Mouse (Mus musculus) neural tube, embryonic 15.5 days (tissue): Measurements from ENCODE around the gene Wdr77. TPM values are rescaled to one million over a fixed set of nuclear protein-coding genes. Genes with fewer than 3 reads are reported as not detected.
"Not testable (repeated sequence)": the region's sequence is repeated elsewhere in the genome, so short reads cannot be mapped to it uniquely, and the experiment has no call there.

Source experiments
- ATAC-seq: fragments of 200-750 bp; cut with Nextera tagmentation; 2 replicates; pipeline ENCODE4 v1.8.0; 2017; ENCODE audit warnings: mild to moderate bottlenecking, moderate TSS enrichment, moderate library complexity; ENCODE audit not compliant: low FRiP score
- H3K27ac ChIP-seq: fragments of 300-500 bp; sonication (generic); replicated peaks from 2 replicates; pipeline ENCODE4 v1.5.1; 2015; ENCODE audit warnings: mild to moderate bottlenecking, inconsistent platforms
- H3K27me3 ChIP-seq: fragments of 300-500 bp; sonication (generic); replicated peaks from 2 replicates; pipeline ENCODE4 v1.6.1; 2015; ENCODE audit warnings: inconsistent platforms
- H3K36me3 ChIP-seq: fragments of 300-500 bp; sonication (generic); 2 replicates; pipeline ENCODE4 v1.6.1; 2015; ENCODE audit warnings: inconsistent platforms
- H3K4me1 ChIP-seq: fragments of 300-500 bp; sonication (generic); 2 replicates; pipeline ENCODE4 v1.6.1; 2015; ENCODE audit warnings: inconsistent platforms
- H3K4me2 ChIP-seq: fragments of 300-500 bp; sonication (generic); 2 replicates; pipeline ENCODE4 v1.6.1; 2015; ENCODE audit warnings: inconsistent platforms, mild to moderate bottlenecking, moderate library complexity
- H3K4me3 ChIP-seq: fragments of 300-500 bp; sonication (generic); replicated peaks from 2 replicates; pipeline ENCODE4 v1.5.1; 2015; ENCODE audit warnings: mild to moderate bottlenecking, inconsistent platforms
- H3K9ac ChIP-seq: fragments of 300-500 bp; sonication (generic); replicated peaks from 2 replicates; pipeline ENCODE4 v1.6.1; 2015; ENCODE audit warnings: mild to moderate bottlenecking, inconsistent platforms
- H3K9me3 ChIP-seq: fragments of 300-500 bp; sonication (generic); replicated peaks from 2 replicates; pipeline ENCODE4 v1.6.1; 2016; ENCODE audit warnings: inconsistent platforms
- WGBS: fragments of 180-500 bp; shearing (Covaris S2); methylation state at CpG from one replicate; pipeline ENCODE4 v1.1.7; 2015; ENCODE audit warnings: mixed read lengths; 5-methylcytosine and 5-hydroxymethylcytosine counted together
- polyA plus RNA-seq: library from polyadenylated mRNA; unstranded; fragments of >200 nt; fragmentation: Nextera tagmentation; extraction: Ambion mirVana; gene quantifications from 2 replicates; pipeline ENCODE4 v1.2.1, GENCODE M21; 2015

Gene Wdr77
- 86.7 and 104 TPM in 2 replicates for polyA plus RNA-seq

- H3K4me2 ChIP-seq: peak within 1 kb of the TSS; percentile 89
- WGBS: under 1% methylated on average over 52 of the region's 52 CpGs
- peak within 1 kb of the TSS; percentile 83 for H3K4me3 ChIP-seq
- H3K9me3 ChIP-seq: no peaks in the 10 kb centered on the region
- peaks cover 37% of the 10 kb centered on the region for H3K36me3 ChIP-seq
- ATAC-seq: peak; percentile 97
- H3K27ac ChIP-seq: peak within 1 kb of the TSS; percentile 88
- H3K9ac ChIP-seq: peak within 1 kb of the TSS; percentile 81
- H3K4me1 ChIP-seq: peaks cover 41% of the 10 kb centered on the region
- H3K27me3 ChIP-seq: no peaks in the 10 kb centered on the region
Observed at GRCm38 (mm10) chr3:105958974-105959580, at the start of gene Wdr77. TSS of gene Wdr77 (plus strand) at chr3:105959369.

- no peak for ATAC-seq
- WGBS: 87% methylated on average over 11 of the region's 11 CpGs
Observed at GRCm38 (mm10) chr3:105910519-105911190, 48.5 kb upstream of the Wdr77 start.

GRCm38 (mm10) chr3:105912097-105912880 lies 46.9 kb upstream of the Wdr77 start:
- H3K36me3 ChIP-seq: no peaks in the 10 kb centered on the region
- no peak overlapping the region for H3K4me2 ChIP-seq
- no peaks in the 10 kb centered on the region for H3K4me1 ChIP-seq
- WGBS: 84% methylated on average over 9 of the region's 9 CpGs
- H3K4me3 ChIP-seq: no peak overlapping the region
- no peaks in the 10 kb centered on the region for H3K9me3 ChIP-seq
- no peak overlapping the region for H3K9ac ChIP-seq
- no peaks in the 10 kb centered on the region for H3K27me3 ChIP-seq
- no peak for ATAC-seq
- H3K27ac ChIP-seq: no peak overlapping the region

More at GRCm38 (mm10) chr3:105910519-105911190, 48.5 kb upstream of the Wdr77 start:
- Histone ChIP-seq H3K9me3 (no peaks in the 10 kb centered on the region), H3K4me3 (no peak overlapping the region), H3K27me3 (no peaks in the 10 kb centered on the region), H3K9ac (no peak overlapping the region), H3K4me2 (no peak overlapping the region), H3K4me1 (no peaks in the 10 kb centered on the region), H3K27ac (no peak overlapping the region), H3K36me3 (no peaks in the 10 kb centered on the region)

GRCm38 (mm10) chr3:105913839-105914681 lies 45.1 kb upstream of the Wdr77 start:
- Histone ChIP-seq H3K4me2 (no peak overlapping the region), H3K4me1 (no peaks in the 10 kb centered on the region), H3K36me3 (no peaks in the 10 kb centered on the region), H3K27me3 (no peaks in the 10 kb centered on the region), H3K27ac (no peak overlapping the region), H3K9ac (no peak overlapping the region), H3K4me3 (no peak overlapping the region), H3K9me3 (no peaks in the 10 kb centered on the region)
- WGBS: 77% methylated on average over 10 of the region's 10 CpGs
- no peak for ATAC-seq

GRCm38 (mm10) chr3:105915281-105915680 lies 43.9 kb upstream of the Wdr77 start:
- 55% methylated on average over 1 of the region's 1 CpGs for WGBS
- H3K27ac ChIP-seq: no peak overlapping the region
- no peak overlapping the region for H3K4me2 ChIP-seq
- no peak for ATAC-seq
- H3K4me1 ChIP-seq: no peaks in the 10 kb centered on the region
- H3K27me3 ChIP-seq: no peaks in the 10 kb centered on the region
- H3K36me3 ChIP-seq: no peaks in the 10 kb centered on the region
- H3K9me3 ChIP-seq: no peaks in the 10 kb centered on the region
- no peak overlapping the region for H3K4me3 ChIP-seq
- no peak overlapping the region for H3K9ac ChIP-seq

GRCm38 (mm10) chr3:105916455-105916854 lies 42.7 kb upstream of the Wdr77 start:
- not testable (repeated sequence) for H3K36me3 ChIP-seq, H3K4me3 ChIP-seq, H3K4me2 ChIP-seq, H3K9me3 ChIP-seq, H3K9ac ChIP-seq, ATAC-seq, H3K27me3 ChIP-seq, H3K4me1 ChIP-seq, H3K27ac ChIP-seq

GRCm38 (mm10) chr3:105917656-105918354 lies 41.4 kb upstream of the Wdr77 start:
- Histone ChIP-seq H3K4me2 (no peak overlapping the region), H3K27ac (no peak overlapping the region), H3K4me1 (no peaks in the 10 kb centered on the region), H3K36me3 (no peaks in the 10 kb centered on the region), H3K9ac (no peak overlapping the region), H3K27me3 (no peaks in the 10 kb centered on the region), H3K4me3 (no peak overlapping the region), H3K9me3 (no peaks in the 10 kb centered on the region)
- ATAC-seq: no peak
- WGBS: 72% methylated on average over 10 of the region's 10 CpGs

- H3K27ac ChIP-seq: no peak overlapping the region
- ATAC-seq: no peak
- no peaks in the 10 kb centered on the region for H3K27me3 ChIP-seq
- 85% methylated on average over 3 of the region's 3 CpGs for WGBS
- no peaks in the 10 kb centered on the region for H3K4me1 ChIP-seq
- H3K36me3 ChIP-seq: no peaks in the 10 kb centered on the region
- H3K4me2 ChIP-seq: no peak overlapping the region
- no peaks in the 10 kb centered on the region for H3K9me3 ChIP-seq
- no peak overlapping the region for H3K9ac ChIP-seq
- H3K4me3 ChIP-seq: no peak overlapping the region
Observed at GRCm38 (mm10) chr3:105918355-105918745, 40.8 kb upstream of the Wdr77 start.

- ATAC-seq, H3K9ac ChIP-seq, H3K36me3 ChIP-seq, H3K4me2 ChIP-seq, H3K4me1 ChIP-seq, H3K27me3 ChIP-seq, H3K4me3 ChIP-seq, H3K27ac ChIP-seq, H3K9me3 ChIP-seq: not testable (repeated sequence)
Observed at GRCm38 (mm10) chr3:105920743-105921142, 38.4 kb upstream of the Wdr77 start.

GRCm38 (mm10) chr3:105921959-105922358 lies 37.2 kb upstream of the Wdr77 start:
- H3K36me3 ChIP-seq: no peaks in the 10 kb centered on the region
- no peak overlapping the region for H3K4me2 ChIP-seq
- 86% methylated on average over 2 of the region's 2 CpGs for WGBS
- H3K9ac ChIP-seq: no peak overlapping the region
- H3K27me3 ChIP-seq: no peaks in the 10 kb centered on the region
- ATAC-seq: no peak
- no peaks in the 10 kb centered on the region for H3K4me1 ChIP-seq
- H3K27ac ChIP-seq: no peak overlapping the region
- H3K4me3 ChIP-seq: no peak overlapping the region
- H3K9me3 ChIP-seq: no peaks in the 10 kb centered on the region

- 89% methylated on average over 9 of the region's 9 CpGs for WGBS
- Histone ChIP-seq H3K27me3 (no peaks in the 10 kb centered on the region), H3K4me3 (no peak overlapping the region), H3K27ac (no peak overlapping the region), H3K9ac (no peak overlapping the region), H3K9me3 (no peaks in the 10 kb centered on the region), H3K4me2 (no peak overlapping the region), H3K4me1 (no peaks in the 10 kb centered on the region), H3K36me3 (no peaks in the 10 kb centered on the region)
- no peak for ATAC-seq
Observed at GRCm38 (mm10) chr3:105924616-105925015, 34.6 kb upstream of the Wdr77 start.
